Mouse (Mus musculus) cortical plate, adult 2 months (tissue): ENCODE measurements at regions not wholly inside any gene's neighbourhood (a gene's known extent, or its start where the extent isn't known, plus 50 kb on each side); places are given as distances from the start of the nearest gene placed in this dataset.

Source experiments
- CTCF ChIP-seq: fragments of 200-500 bp; IDR thresholded peaks from 2 replicates; pipeline ENCODE4 v1.5.1; 2011; ENCODE audit warnings: mild to moderate bottlenecking, control low read depth, low read length; ENCODE audit not compliant: insufficient read depth; ENCODE audit errors: extremely low read depth
- POLR2A ChIP-seq: fragments of 200-500 bp; IDR thresholded peaks from 2 replicates; pipeline ENCODE4 v1.6.1; 2011; ENCODE audit warnings: mild to moderate bottlenecking, low read length, control low read depth; ENCODE audit not compliant: insufficient read depth; ENCODE audit errors: extremely low read depth

DNA sequence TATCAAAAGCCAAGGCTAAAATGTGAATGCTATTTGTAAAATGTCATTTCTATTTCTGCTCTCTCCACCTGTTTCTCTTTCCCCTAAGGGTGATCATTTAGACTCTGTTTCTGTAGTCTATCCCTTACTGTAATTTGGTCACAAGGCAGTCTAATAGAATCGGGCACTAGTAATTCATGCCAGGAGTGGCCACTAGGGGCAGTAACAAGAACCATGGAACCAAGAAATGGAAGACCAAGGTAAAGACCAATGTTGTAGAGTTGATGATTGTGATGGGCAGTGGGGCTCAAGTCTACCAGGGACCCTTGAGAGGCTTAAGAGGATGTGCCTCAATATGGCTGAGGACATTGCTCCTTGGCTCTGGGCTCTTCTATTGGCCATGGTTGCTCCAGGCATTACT, 180.5 kb upstream of the Eif4g2 start:
- TF ChIP-seq CTCF (no peak), POLR2A (no peak)
